Mouse (Mus musculus): Measurements from ENCODE around the gene Mast1.
A peak's percentile ranks its signal among the peaks of the same experiment; 100 is the strongest.

Gene Mast1

GRCm38 (mm10) chr8:84873016-84873415 is 64.1 kb downstream of the Mast1 start:
- no peak for DNase-seq (ENCODE audit: low read depth, low spot score)

DNA sequence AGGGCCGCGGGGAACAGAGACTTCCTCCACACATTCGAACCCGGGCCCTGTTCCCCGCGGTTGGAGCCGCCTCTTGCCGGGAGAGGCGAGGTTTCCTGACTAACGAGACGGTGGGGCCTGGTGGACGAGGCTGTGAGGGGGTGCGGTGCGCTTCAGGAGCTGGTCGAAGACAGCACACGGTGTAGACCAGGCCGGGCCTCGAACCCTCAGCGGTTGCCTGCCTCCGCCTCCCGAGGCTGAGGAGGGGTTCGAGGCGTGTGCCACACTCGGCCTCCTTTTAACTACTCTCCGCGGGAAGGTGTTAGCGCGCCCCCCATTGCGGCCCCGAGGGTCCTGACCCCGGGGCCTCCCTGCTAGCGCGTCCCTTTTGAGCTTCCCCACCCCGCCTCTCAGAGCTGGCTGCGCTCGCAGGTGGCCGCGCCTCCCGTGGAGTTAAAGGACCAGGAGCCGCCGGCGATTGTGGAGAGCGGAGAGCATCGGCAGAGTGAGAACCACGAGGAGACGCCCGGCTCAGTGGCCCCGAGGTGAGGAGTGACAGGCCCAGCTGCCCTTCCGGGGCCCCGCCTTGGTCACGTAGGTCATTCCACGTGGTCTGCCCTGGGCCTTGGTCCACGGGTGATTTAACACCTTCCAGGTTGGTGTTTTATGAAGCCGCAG is 64.7 kb downstream of the Mast1 start:
- DNase-seq (ENCODE audit: low read depth, low spot score), result peak; percentile 53

- DNase-seq (ENCODE audit: low read depth, low spot score), result peak; percentile 91
Measured at GRCm38 (mm10) chr8:84871376-84872308, 65.5 kb downstream of the Mast1 start, which contains the start of gene Syce2. Gene Syce2 (plus strand): TSS chr8:84872111.

Measured in CD4-positive helper T cell, adult 2 months (primary cell).